Mouse (Mus musculus) cerebellum, postnatal 4 days (tissue): ENCODE measurements at regions not wholly inside any gene's neighbourhood (a gene's known extent, or its start where the extent isn't known, plus 50 kb on each side); places are given as distances from the start of the nearest gene placed in this dataset.

Source experiments
- DNase-seq, 2 experiments: peaks; one replicate each; pipeline ENCODE4 v3.0.0; 2022; ENCODE audit warnings: low spot score in 2 of 2, mixed read lengths in 1 of 2

- peak in 1 of 2 experiments; percentile 51 for DNase-seq
Observed at GRCm38 (mm10) chr2:57906939-57907338, 90.7 kb upstream of the Galnt5 start.

GRCm38 (mm10) chr2:57909706-57910105 is 88.0 kb upstream of the Galnt5 start:
- DNase-seq = no peak

- DNase-seq = peak in 1 of 2 experiments; percentile 8
Observed at GRCm38 (mm10) chr2:57916375-57917023, 81.2 kb upstream of the Galnt5 start.

GRCm38 (mm10) chr2:57917721-57918120 is 80.0 kb upstream of the Galnt5 start:
- DNase-seq = no peak

GRCm38 (mm10) chr2:57919102-57919731 is 78.5 kb upstream of the Galnt5 start:
- DNase-seq = peak; percentile 32 to 41

- DNase-seq = no peak
Observed at GRCm38 (mm10) chr2:57934062-57934822, 63.4 kb upstream of the Galnt5 start.
